Mouse (Mus musculus) adrenal gland, adult (tissue): ENCODE results near the gene Nmt1.

Experiments
- DNase-seq, 2 experiments: peaks; one replicate each; pipeline ENCODE4 v3.0.0; 2022 to 2023; ENCODE audit warnings: low spot score in 1 of 2; ENCODE audit not compliant: inconsistent age in 2 of 2

Gene Nmt1

DNA sequence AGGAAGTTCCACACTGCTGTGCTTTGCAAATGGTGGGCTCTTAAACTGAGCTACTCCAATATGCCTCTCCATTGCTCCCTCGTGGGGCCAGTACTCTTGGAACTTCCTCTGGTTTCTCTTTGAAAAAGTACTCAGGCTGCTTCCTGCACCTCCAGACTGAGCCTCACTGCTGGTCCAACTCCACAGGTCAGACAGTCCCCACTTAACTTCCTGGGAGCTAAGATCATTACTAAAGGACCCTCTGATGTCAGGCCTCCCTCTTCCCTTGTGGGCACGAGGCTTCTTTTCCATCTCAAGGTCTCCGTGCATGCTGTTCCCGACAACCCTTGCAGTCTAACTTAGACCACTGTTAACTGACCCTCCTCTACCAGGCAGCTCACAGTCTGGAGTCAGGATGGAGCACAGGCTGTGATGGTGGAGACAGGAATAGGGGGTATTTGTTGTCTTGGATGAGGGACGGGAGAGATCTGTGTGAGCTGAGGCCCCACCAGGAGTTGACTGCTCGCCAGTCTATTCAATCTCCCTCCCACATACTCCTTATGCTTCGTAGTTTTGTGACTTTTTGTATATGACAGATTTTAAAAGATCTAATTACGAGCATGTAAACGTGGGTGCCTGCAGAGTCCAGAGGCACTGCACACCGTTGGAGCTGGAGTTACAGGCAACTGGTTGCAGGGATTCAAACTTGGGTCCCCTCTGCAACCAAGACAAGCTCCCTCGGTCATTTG, 22.6 kb upstream of the Nmt1 start:
- DNase-seq = peak in 1 of 2 experiments; percentile 35

DNA sequence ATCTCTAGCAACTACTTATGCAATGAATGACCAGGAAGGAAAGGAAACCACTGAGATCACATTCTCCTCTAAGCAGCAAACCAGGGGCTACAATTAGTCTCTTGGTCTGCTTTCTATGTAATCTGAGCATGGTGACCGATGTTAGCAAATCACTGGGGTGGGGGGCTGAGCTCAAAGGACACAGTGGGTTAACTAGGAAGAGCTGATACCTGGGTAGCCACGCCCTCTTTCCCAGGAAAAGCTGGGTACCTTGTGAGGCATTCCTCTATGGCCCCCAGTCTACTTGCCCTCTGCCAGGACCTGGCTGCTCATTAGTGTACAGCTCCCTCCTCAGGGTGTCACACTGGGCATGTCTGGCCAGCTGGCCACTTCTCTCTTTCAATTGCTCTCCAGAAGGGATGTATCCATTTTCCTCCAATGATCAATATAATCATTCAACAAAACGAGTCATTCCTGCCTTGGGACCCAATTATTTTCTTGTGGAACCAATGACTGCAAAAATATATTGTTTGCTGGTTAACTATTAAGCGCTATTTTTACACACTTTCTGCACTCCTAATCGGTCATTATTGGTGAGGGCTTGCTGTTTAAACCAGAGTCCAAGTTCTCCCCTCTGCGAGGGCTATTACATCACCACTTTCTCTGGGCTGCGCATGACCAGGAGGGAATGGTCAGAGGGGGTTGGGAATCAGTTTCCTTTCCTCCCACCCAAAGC, 21.5 kb upstream of the Nmt1 start:
- no peak for DNase-seq

DNA sequence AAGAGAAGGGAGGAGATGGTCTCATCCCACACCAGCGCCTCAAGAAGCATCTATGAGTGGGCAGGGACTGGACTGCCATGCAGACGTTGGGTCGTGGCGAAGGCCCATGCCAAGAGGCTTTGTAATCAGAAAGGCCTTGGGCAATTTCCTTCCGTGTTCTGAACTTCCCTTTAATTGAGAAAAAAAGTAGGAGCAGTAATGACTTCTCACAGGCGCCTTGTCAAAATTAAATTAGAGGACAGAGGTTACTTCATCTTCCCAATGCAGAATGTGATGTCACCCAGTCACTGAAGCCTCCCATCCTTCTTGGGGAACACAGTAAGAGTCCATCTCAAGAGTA, 21.0 kb upstream of the Nmt1 start:
- DNase-seq = peak in 1 of 2 experiments; percentile 62

DNA sequence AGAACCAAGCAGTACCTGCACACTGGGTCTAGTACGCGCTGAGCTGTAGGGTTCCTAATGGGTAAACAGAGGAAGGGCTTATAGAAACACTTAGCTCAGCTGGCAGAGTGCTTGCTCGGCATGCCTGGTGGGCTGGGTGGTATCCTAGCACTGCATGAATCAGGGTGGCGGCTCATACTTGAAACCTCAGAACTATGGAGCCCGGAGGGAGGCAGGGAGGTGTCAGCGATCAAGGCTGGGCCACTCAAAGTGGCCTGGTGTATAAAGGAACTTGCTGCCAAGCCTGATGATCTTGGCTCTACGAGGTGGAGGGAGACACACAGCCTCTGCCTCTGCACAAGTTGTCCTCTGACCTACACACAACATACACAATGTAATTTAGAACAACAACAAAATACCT, 19.4 kb upstream of the Nmt1 start:
- no peak for DNase-seq

DNA sequence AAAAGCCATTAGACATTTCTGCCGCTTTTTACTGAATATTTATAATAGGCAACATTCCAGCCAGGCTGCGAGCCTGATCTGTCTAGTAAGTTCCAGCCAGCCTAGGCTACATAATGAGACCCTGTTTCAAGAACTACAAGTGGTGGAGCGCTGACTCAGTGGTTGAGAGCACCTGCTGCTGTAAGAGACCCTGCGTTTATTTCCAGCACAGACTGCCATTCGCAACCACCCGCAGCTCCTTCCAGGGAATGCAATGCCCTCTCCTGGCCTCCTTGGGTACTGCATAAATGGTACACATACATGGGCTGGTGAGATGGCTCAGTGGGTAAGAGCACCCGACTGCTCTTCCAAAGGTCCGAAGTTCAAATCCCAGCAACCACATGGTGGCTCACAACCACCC, 18.8 kb upstream of the Nmt1 start:
- DNase-seq = peak in 1 of 2 experiments; percentile 49

DNA sequence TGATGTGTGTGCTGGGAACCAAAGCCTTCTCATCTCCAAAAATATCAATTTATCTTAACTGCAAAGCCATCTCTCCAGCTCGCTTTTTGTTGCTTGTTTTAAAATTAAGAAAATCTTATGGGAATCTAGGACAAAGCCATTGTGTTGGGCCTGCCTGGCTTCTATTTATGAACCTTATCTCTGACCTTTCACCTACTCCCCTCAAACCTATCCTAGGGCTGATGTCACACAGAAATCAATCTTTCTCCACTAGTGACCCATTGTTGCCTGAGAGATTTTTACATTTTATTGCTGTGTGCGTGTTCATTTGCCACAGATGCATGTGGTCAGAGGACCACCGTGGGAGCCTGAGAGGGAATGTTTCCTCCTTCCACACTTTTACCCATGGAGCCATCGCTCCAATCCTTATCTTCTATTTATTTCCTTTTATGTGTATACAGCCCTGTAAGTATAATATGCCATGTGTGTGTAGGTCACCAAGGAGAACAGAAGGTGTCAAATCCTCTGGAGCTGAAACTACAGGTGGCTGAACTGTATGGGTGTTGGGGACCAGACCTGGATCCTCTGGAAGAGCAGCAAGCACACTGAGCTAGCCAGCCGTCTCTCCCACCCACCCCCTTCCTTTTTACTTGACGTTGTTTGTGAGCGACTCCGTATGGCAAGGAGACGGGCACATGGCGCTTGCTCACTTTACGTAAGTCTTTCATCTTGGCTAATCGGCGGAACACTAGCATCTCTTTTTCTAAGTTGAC, 17.4 kb upstream of the Nmt1 start:
- no peak for DNase-seq

DNA sequence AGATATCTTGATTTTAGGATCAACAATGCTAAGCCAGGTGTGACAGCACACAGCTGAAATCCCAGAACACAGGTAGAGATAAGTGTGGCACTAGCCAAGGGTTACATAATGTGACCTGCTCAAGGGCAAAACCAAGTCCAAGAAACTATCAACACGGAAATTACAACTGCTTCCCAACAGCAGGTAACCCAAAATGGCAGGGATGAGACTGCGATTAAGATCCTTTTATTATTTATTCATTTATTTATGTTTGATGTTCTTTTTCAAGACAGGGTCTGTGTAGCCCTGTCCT, 16.8 kb upstream of the Nmt1 start:
- DNase-seq = no peak

DNA sequence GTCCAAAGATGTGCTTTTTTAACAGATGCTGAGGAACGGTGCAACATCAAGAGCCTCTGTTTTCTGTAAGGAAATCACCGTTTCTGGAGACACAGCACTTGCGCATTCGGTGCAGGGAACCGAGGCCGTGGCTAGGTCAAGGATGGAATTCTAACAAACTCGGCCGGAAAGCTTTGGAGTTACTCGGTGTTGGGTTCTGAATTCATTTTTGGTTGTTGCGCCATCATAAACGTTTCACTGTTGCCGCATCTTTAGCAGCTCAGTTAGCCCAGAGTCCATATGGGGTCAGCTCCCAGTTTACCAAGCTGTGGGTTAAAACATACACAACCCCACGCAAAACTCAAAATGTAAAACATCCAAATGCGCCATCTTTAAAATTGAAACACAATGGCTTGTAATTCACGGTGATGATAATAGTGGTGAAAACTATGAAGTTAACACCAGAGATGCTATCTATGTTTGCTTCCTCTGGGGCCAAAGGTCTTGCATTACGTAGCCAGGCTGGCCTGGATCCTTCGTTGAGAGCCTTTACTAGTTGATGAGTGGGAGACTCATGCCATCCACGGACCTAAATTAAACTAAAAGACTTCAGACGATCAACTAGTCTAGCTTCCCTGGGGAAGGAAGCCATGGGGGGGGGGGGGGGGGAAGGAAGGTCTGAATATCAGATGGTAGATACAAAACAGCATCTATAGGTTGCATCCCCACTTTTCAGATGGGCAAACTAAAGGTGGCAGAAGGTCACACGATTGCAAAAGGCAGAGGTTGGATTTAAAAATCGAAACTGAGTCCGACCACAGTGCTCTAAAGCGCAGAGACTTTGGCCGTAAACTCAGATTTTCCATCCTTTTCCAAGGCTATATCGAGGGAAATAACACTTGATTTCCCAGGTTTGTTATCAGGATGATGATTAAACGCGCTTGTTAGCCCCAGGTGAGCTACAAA, 11.8 kb upstream of the Nmt1 start:
- peak in 1 of 2 experiments; percentile 68 for DNase-seq

DNA sequence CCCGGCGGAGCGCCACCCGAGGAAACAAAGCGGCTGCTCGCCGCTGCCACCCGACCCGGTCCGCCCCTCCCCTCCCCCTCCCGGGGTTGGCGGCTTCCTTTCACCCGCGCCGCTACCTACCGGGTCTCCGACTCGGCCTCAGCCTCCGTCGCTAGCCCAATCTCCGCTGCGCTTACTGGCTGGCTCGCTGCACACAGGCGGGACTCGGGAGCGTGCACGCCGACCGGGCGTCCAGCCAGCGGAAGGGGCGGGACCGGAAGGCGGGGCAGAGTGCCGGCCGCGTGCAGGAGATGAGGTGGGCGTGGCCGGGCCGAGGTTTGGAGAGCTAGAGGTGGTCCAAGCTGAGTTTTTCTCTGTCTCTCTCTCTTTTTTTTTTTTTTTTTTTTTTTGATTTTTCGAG, 11.1 kb upstream of the Nmt1 start:
- peak; percentile 98 to 99 for DNase-seq

DNA sequence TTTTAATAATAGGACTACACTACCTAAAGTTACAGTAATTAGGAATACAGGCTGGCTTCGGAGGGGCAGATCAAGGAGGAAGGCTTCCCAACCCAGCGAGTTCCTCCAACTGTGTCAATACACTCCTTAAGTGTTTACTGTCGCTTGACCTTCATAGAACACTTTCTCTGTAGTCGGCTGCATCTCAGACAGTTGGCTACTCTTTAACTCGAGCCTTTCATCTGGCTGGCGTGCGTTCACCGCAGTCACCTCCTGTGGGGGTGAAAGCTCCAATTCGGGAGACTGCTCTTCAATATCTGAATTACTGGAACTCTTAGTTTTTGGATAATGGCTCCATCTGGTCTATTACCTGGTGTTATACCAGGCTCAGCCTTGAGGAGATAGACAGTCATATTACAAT, 10.3 kb upstream of the Nmt1 start:
- DNase-seq = peak in 1 of 2 experiments; percentile 53

DNA sequence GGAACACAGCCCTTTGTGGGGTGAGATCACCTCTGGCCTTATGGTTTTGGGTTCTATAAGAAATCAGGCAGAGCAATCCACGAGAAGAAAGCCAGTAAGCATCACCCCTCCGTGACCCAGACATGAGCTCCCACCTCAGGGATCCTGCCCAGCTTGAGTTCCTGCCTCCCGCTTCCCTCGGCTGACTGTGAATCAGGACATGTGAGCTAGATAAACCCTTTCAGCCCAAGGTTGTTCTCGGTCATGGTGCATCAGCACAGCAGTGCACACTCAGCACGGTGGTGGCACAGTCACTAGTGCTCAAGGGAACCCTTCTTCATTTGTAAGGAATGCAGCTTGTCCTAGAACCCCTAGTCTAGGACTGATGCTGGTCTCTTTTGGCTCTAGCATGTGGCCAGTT, 9.1 kb upstream of the Nmt1 start:
- peak; percentile 49 to 62 for DNase-seq

DNA sequence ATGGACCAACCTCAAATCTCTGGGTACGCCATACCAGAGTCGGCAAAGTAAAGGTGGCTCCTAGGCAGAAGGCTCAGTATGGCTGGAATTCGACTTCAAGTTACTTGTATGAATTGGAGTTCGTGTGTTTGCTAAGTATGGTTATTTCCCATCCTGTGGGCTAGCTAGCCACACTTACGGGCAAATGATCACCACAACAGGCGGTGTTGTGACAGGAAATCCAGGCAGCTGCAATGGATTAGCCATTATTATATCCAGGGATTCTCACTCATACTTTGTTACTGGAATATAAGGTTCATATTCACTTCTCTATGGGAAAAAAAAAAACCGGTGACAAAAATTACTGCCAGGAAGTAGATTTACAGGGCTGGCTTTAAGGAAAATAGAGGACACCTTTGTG, 8.7 kb upstream of the Nmt1 start:
- no peak for DNase-seq

DNA sequence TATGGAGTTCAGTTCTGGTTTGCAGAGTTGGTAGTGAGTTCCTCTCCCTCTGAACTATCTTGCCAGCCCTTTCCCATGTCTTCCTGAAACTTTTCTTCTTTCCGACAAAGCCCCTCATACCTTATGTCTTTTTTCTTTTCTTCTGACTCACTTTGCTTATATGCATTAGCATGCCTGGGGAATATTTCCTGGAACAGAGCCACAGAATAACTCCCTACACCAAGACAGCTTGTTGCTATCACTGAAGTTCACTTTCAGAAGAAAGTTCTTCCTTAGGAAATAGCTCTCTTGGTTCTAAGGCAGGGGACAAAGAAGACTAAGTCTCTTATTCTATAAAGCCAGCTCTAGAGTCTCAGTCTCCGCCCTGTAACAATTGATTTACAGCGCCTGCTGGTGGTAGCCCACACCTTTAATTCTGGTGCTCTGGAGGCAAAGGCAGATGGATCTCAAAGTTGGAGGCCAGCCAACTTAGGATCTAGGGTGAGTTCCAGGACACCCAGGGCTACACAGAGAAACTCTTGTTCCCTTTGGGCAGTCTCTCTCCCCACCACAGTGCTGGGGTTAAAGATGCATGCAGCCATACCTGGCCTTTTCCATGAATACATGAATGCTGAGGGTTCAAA, 7.2 kb upstream of the Nmt1 start:
- DNase-seq = no peak

DNA sequence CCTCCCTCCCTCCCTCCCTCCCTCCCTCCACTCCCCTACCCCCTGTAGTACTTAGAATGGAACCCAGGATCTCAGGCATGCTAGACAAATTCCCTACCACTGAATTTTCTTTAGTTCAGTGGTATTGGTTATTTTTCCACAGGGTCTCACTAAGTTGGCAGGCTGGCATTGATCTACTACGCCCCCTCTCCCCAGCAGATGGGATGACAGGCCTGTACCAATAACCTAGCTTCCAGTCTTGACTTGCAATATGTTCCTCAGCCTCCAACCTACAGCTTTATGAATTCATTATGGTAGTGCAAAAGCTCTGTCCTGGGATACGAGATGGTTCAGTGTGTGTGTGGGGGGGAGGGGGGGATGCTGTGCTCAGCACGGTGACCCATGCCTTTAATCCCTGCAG, 4.0 kb upstream of the Nmt1 start:
- no peak for DNase-seq

DNA sequence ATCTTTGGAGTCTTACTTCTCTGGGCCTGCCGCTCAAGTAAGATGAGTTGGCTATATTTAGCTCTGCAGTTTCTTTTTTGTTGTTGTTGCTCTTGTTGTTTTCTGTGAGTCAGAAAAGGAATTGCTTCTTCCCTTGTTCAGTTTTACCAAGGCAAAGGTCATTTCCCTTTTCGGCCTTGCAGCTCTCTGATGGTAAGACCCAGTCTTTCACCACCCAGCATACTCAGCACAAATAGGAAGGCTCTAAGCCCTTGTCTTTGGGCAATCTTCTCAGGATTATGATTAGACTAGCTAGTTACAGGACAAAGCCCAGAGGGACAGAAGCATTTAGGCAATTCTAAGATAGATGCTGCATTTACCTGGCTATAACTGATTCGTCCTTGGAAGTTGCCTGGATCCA, 1.1 kb upstream of the Nmt1 start:
- peak in 1 of 2 experiments; percentile 83 for DNase-seq

DNA sequence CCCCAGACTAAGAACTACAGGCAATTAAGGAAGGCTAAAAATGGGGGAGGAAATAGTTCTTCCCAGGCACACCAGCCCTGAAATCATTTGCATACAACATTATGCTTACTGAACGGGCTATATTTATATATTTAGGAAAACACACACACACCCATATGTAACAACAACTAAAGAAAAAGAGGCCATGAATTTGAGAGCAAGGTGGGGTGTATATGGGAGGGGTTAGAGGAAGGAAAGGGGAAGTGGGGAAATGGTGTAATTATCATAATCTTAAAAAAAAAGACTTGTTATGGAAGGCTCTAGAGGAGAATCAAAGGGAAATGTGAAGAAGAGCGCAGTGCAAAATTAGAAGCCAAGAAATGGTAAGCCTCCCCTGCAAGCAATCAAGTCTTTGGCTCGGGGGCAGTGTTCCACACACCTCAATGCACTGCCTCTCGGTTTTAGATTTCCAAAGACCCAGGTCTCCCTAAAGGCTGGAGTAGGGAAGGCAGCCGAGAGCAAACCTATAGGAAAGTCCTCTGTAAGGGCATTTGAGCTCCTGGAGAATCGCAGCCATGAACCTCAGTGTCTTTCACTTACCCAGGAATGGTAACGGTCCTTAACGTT, 317 bp upstream of the Nmt1 start:
- DNase-seq = peak in 1 of 2 experiments; percentile 56

DNA sequence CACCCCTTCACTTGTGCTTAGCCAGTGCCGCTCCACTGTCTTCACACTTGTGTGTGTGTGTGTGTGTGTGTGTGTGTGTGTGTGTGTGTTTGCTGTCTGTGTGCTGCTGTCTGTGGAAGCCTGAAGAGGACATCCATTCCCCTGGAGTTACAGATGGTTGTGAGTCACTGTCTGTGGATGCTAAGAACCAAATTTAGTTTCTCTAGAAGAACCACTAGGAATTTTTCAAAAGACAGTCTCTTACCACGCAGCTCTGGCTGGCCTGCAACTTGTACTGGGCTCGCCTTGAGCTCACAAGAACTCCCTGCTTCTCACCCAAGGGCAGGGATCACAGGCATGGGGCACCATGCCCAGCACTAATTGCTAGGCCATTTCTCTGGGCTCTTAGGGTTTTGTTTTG, 5.0 kb downstream of the Nmt1 start:
- peak; percentile 57 to 70 for DNase-seq

DNA sequence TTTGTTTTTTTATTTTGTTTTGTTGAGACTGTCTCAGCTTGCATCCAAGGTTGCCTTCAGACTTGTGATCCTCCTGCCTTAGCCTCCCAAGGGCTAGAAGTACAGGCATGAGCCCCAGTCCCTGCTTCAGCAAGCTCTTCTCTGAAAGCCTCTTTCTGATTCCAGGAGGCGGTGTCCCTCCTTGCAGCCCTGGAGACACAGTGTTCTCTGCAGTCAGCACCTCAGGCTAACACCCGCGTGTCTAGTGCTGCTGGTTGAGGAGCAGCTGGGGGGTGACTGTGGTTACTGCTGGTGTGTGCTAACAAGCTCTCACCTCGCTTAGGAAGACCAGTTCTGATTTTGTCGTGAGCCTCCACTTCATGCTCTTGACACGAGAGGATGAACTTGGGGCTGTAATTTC, 7.0 kb downstream of the Nmt1 start:
- no peak for DNase-seq

DNA sequence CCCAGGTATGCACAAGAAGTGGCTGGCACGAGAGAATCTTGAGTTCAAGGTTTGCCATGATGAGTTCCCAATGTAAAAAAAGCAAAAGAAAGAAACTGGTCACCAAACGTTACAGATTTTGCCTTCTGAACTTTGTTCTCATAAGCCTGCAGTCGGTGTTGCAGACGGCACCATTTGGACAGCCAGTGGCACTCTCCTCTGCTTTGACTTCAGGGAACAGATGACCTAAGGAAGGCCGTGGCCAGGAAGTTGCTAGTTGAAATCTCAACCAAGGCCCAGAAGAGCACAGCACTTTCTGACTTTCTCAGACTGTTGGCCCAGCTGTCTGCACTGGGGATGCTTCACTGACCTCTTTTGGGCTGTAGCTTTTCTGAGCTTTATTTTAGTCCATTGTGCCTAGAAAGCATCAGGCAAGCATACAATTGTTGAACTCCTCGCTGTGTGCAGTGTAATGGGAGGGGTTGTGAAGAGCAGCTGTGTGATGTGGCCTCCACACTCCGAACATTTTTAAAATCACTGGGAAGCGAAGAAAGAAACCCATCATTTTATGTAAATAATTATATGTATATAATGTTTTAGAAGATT, 9.0 kb downstream of the Nmt1 start:
- no peak for DNase-seq

DNA sequence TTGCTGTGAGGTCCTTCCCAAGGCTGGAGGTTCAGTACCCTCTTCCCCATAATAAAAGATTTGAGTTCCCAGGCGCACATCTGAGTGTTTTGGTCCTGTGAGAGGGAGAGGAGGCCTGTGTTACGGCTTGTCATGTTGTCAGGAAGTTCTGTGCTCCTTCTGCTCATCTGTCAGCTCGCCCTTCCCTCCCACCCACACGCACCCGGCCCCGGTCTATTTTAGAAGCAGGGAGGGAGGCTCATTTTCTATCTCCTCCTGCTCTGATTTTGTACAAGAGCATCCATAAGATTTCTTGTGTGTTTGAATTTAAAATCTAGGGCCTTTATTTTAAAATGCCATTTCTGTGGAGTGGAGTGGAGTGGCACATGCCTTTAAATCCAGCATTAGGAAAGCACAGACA, 10.0 kb downstream of the Nmt1 start:
- DNase-seq = no peak
